Mouse (Mus musculus) stomach, postnatal 0 days (tissue): Measurements from ENCODE around the gene Adgrb2.

Source experiments
- CTCF ChIP-seq: IDR thresholded peaks from 2 replicates; pipeline ENCODE4 v1.5.1; 2016; ENCODE audit warnings: antibody characterized with exemption, low read depth, mild to moderate bottlenecking, moderate library complexity
- EP300 ChIP-seq: optimal IDR thresholded peaks from 2 replicates; pipeline ENCODE3; 2016; ENCODE audit warnings: antibody characterized with exemption

DNA sequence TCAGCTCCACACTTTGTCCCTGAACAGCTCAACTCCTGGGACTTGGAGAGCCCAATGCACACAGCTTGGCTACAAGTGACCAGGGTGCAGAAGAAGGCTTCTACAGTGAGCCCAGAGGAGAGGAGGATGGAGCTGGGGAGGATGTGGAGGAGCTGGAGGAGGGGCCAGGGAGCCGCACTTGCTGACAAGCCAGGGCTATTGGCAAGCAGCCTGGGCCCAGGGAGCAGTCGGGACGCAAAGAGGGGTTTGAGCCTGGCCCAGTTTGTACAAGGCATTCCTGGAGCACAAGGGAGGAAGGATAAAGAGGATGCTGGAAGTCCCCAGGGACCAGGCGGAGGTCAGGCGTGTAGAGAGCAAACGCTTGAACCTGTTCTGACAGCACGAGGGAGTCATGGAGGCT lies 12.7 kb upstream of the Adgrb2 start:
- TF ChIP-seq CTCF, result no peak
- no peak for TF ChIP-seq EP300
